11 mouse cellular contexts compared by ENCODE assay signal in the genomic region with DNA sequence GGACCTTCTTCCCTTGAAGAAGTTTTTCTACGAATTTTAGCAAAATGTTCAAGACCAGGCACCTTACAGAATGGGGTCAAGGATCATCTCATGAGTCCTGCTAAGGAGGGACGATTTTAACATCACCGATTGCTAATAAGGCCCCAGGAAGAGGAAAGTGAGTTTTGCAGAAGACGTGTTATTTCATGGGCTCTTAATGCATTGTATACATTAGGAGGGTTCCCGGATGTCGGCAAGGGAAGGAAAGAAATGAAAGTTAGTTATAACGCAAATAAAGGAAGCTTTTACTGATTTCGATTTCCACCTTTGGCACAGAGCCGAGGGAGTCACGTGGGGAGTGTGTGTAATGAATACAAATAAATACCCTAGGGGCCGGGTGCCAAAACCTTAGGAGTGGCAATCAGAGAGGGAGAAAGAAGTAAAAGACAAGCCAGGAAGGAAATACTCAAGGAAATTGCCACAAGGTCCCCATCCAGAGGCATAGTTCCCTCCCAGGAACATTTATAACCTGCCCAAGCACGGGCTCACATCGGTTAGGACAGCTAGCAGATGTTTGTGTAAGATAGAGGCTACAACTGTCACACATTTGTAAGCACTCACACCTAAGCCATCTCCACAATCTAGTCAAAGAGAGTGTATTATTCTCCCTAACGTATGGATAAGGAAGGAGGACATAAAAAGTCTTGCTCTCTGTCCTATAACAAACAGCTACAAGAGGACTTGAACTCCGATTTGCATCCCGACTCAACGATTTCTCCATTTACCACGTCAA. TPM values are rescaled to one million over a fixed set of nuclear protein-coding genes. Genes with fewer than 3 reads are reported as not detected.
A peak's percentile ranks its signal among the peaks of the same experiment; 100 is the strongest.
DNase-seq lines count a peak whose midpoint lies in the region; ATAC-seq and TF ChIP-seq lines count a peak whose summit lies in the region.
"Had no signal": no experiment of that assay in that cellular context is flagged by ENCODE, and none has a peak within 500 bp of the region (broad histone marks: within the 10 kb centered on the region; RNA-seq: fewer than 3 reads in every experiment).

No protein-coding gene starts in this region.

- DNase-seq in hindbrain, embryonic 11.5 days (ENCODE audit: low spot score) = no peak
- peak; percentile 52 for DNase-seq in brain, adult 2 months (ENCODE audit: low read depth, low spot score)
- DNase-seq in intestine, embryonic 14.5 days (ENCODE audit: low spot score) = peak; percentile 54
- DNase-seq in liver, postnatal 0 days = peak; percentile 47
- DNase-seq in thymus, postnatal 25 days = no peak
- no peak for DNase-seq in heart, adult 9 months (ENCODE audit: low spot score in 2 of 2)

- H3K36me3 ChIP-seq in hindbrain, embryonic 15.5 days = no peaks in the 10 kb centered on the region
- no peaks in the 10 kb centered on the region for H3K36me3 ChIP-seq in hindbrain, embryonic 11.5 days (ENCODE audit: control insufficient read depth, insufficient read depth, low read length)
- no peaks in the 10 kb centered on the region for H3K36me3 ChIP-seq in intestine, embryonic 14.5 days (ENCODE audit: control insufficient read depth, insufficient read depth, low read length)
- H3K36me3 ChIP-seq in liver, postnatal 0 days (replicated peaks; ENCODE audit: insufficient read depth, low read length) = no peaks in the 10 kb centered on the region
- H3K36me3 ChIP-seq in neural tube, embryonic 15.5 days = no peaks in the 10 kb centered on the region
- H3K36me3 ChIP-seq: embryonic facial prominence, embryonic 15.5 days; neural tube, embryonic 12.5 days had no signal

- no peaks in the 10 kb centered on the region for H3K4me1 ChIP-seq in hindbrain, embryonic 15.5 days (replicated peaks)
- H3K4me1 ChIP-seq in hindbrain, embryonic 11.5 days (replicated peaks; ENCODE audit: control insufficient read depth, insufficient read depth, low read length) = no peaks in the 10 kb centered on the region
- H3K4me1 ChIP-seq in intestine, embryonic 14.5 days (replicated peaks; ENCODE audit: control insufficient read depth, insufficient read depth, low read length) = no peaks in the 10 kb centered on the region
- no peaks in the 10 kb centered on the region; the same call in 1 of the 2 replicates for H3K4me1 ChIP-seq in liver, postnatal 0 days (ENCODE audit: insufficient read depth)
- H3K4me1 ChIP-seq in neural tube, embryonic 15.5 days = 0 out of 2 replicates have a peak, but pooled peaks cover 4% of the 10 kb centered on the region
- H3K4me1 ChIP-seq: neural tube, embryonic 12.5 days had no signal

- no peak for TF ChIP-seq EP300 in liver, postnatal 0 days (IDR thresholded peaks at IDR 0.05; ENCODE audit: low read depth)

- no peak overlapping the region for H3K4me3 ChIP-seq in hindbrain, embryonic 15.5 days
- no peak overlapping the region for H3K4me3 ChIP-seq in hindbrain, embryonic 11.5 days (ENCODE audit: low read depth, low read length)
- H3K4me3 ChIP-seq in intestine, embryonic 14.5 days (ENCODE audit: low read depth, low read length) = no peak overlapping the region
- H3K4me3 ChIP-seq in liver, postnatal 0 days (ENCODE audit: low read depth, low read length) = no peak overlapping the region
- H3K4me3 ChIP-seq in neural tube, embryonic 15.5 days (replicated peaks) = no peak overlapping the region
- H3K4me3 ChIP-seq: embryonic facial prominence, embryonic 15.5 days; neural tube, embryonic 12.5 days had no signal

- H3K27me3 ChIP-seq in hindbrain, embryonic 15.5 days = no peaks in the 10 kb centered on the region
- H3K27me3 ChIP-seq in hindbrain, embryonic 11.5 days (ENCODE audit: control insufficient read depth, insufficient read depth, low read length) = no peaks in the 10 kb centered on the region
- no peaks in the 10 kb centered on the region for H3K27me3 ChIP-seq in intestine, embryonic 14.5 days (replicated peaks; ENCODE audit: control insufficient read depth, insufficient read depth, low read length)
- no peaks in the 10 kb centered on the region for H3K27me3 ChIP-seq in liver, postnatal 0 days (ENCODE audit: insufficient read depth, low read length)
- no peaks in the 10 kb centered on the region for H3K27me3 ChIP-seq in neural tube, embryonic 15.5 days (replicated peaks)
- H3K27me3 ChIP-seq: embryonic facial prominence, embryonic 15.5 days; neural tube, embryonic 12.5 days; Patski had no signal

- no peak overlapping the region for H3K27ac ChIP-seq in hindbrain, embryonic 15.5 days (replicated peaks)
- H3K27ac ChIP-seq in hindbrain, embryonic 11.5 days (ENCODE audit: low read depth, low read length) = no peak overlapping the region
- no peak overlapping the region for H3K27ac ChIP-seq in intestine, embryonic 14.5 days (ENCODE audit: low read depth)
- no peak overlapping the region for H3K27ac ChIP-seq in liver, postnatal 0 days (ENCODE audit: low read depth)
- no peak overlapping the region for H3K27ac ChIP-seq in neural tube, embryonic 15.5 days (replicated peaks)
- H3K27ac ChIP-seq: embryonic facial prominence, embryonic 15.5 days; neural tube, embryonic 12.5 days had no signal

- 0 out of 2 replicates have a peak overlapping the region, but pooled peaks have one; percentile 4 for H3K4me2 ChIP-seq in hindbrain, embryonic 15.5 days
- no peak overlapping the region for H3K4me2 ChIP-seq in hindbrain, embryonic 11.5 days (replicated peaks; ENCODE audit: low read depth, low read length)
- H3K4me2 ChIP-seq in intestine, embryonic 14.5 days (ENCODE audit: low read length) = 0 out of 2 replicates have a peak overlapping the region, but pooled peaks have one; percentile 20
- H3K4me2 ChIP-seq in liver, postnatal 0 days (ENCODE audit: low read depth, low read length) = 0 out of 2 replicates have a peak overlapping the region, but pooled peaks have one; percentile 13
- H3K4me2 ChIP-seq in neural tube, embryonic 15.5 days = no peak overlapping the region
- H3K4me2 ChIP-seq: embryonic facial prominence, embryonic 15.5 days; neural tube, embryonic 12.5 days had no signal

- H3K9ac ChIP-seq in hindbrain, embryonic 15.5 days = no peak overlapping the region
- H3K9ac ChIP-seq in hindbrain, embryonic 11.5 days (ENCODE audit: low read depth, low read length) = no peak overlapping the region
- no peak overlapping the region for H3K9ac ChIP-seq in intestine, embryonic 14.5 days (ENCODE audit: low read length)
- H3K9ac ChIP-seq in liver, postnatal 0 days (replicated peaks) = no peak overlapping the region
- H3K9ac ChIP-seq in neural tube, embryonic 15.5 days (replicated peaks) = no peak overlapping the region
- H3K9ac ChIP-seq: embryonic facial prominence, embryonic 15.5 days; neural tube, embryonic 12.5 days had no signal

- no peak for ATAC-seq in hindbrain, embryonic 15.5 days (ENCODE audit: low FRiP score, low read depth)
- ATAC-seq in hindbrain, embryonic 11.5 days (ENCODE audit: low FRiP score) = no peak
- no peak for ATAC-seq in intestine, embryonic 14.5 days (replicated peaks; ENCODE audit: low FRiP score, low TSS enrichment, low read depth)
- no peak for ATAC-seq in liver, postnatal 0 days
- no peak for ATAC-seq in neural tube, embryonic 15.5 days (ENCODE audit: low FRiP score)
- ATAC-seq: Patski had no signal

- H3K9me3 ChIP-seq in hindbrain, embryonic 15.5 days = no peaks in the 10 kb centered on the region
- no peaks in the 10 kb centered on the region for H3K9me3 ChIP-seq in hindbrain, embryonic 11.5 days (ENCODE audit: control insufficient read depth, low read length)
- no peaks in the 10 kb centered on the region for H3K9me3 ChIP-seq in intestine, embryonic 14.5 days (ENCODE audit: control insufficient read depth, low read length)
- H3K9me3 ChIP-seq in liver, postnatal 0 days (ENCODE audit: low read length) = no peaks in the 10 kb centered on the region
- H3K9me3 ChIP-seq in neural tube, embryonic 15.5 days (replicated peaks) = no peaks in the 10 kb centered on the region
- H3K9me3 ChIP-seq: embryonic facial prominence, embryonic 15.5 days; neural tube, embryonic 12.5 days had no signal

- TF ChIP-seq CTCF in liver, postnatal 0 days (IDR thresholded peaks at IDR 0.05; ENCODE audit: low read depth) = no peak

- 70% methylated on average over 18 of the region's 18 CpGs for WGBS in hindbrain, embryonic 15.5 days
- WGBS in hindbrain, embryonic 11.5 days = 87% methylated on average over 18 of the region's 18 CpGs
- 49% methylated on average over 18 of the region's 18 CpGs for WGBS in intestine, embryonic 14.5 days
- WGBS in liver, postnatal 0 days (ENCODE audit: insufficient replicate concordance) = 58% methylated on average over 18 of the region's 18 CpGs
- WGBS in neural tube, embryonic 15.5 days = 71% methylated on average over 18 of the region's 18 CpGs

RNA-seq across cellular contexts. Expression of gene Vldlr, which starts 35.7 kb away (rescaled TPM):
- 27.0 and 30.7 TPM in 2 replicates for polyA plus RNA-seq in hindbrain, embryonic 15.5 days (2015; fragmentation: Nextera tagmentation; extraction: Ambion mirVana)
- 9.9 and 10.4 TPM in 2 replicates for polyA plus RNA-seq in hindbrain, embryonic 11.5 days (2014; fragmentation: Nextera tagmentation; extraction: Ambion mirVana)
- 4.1 and 5.6 TPM in 2 replicates for polyA plus RNA-seq in intestine, embryonic 14.5 days (2014; fragmentation: Nextera tagmentation; extraction: Ambion mirVana)
- 0.96 and 1.2 TPM in 2 replicates for polyA plus RNA-seq in liver, postnatal 0 days (2015; fragmentation: Nextera tagmentation; extraction: Ambion mirVana)
- 21.0 and 21.7 TPM in 2 replicates for polyA plus RNA-seq in neural tube, embryonic 15.5 days (2015; fragmentation: Nextera tagmentation; extraction: Ambion mirVana)

Comparison
In these comparisons a context has a peak if more than half of its experiments do, and no peak if none do; other contexts are left out.
1. H3K4me2 ChIP-seq: peak in hindbrain, embryonic 15.5 days (single experiment), intestine, embryonic 14.5 days (single experiment) and liver, postnatal 0 days (single experiment); none in hindbrain, embryonic 11.5 days (single experiment) and neural tube, embryonic 15.5 days (single experiment).
2. DNase-seq: peak in brain, adult 2 months (single experiment), intestine, embryonic 14.5 days (single experiment) and liver, postnatal 0 days (single experiment); none in hindbrain, embryonic 11.5 days (single experiment), thymus, postnatal 25 days (single experiment) and heart, adult 9 months (0 of 2).